Comparison of ENCODE assay signal across 8 mouse cellular contexts in the genomic region with DNA sequence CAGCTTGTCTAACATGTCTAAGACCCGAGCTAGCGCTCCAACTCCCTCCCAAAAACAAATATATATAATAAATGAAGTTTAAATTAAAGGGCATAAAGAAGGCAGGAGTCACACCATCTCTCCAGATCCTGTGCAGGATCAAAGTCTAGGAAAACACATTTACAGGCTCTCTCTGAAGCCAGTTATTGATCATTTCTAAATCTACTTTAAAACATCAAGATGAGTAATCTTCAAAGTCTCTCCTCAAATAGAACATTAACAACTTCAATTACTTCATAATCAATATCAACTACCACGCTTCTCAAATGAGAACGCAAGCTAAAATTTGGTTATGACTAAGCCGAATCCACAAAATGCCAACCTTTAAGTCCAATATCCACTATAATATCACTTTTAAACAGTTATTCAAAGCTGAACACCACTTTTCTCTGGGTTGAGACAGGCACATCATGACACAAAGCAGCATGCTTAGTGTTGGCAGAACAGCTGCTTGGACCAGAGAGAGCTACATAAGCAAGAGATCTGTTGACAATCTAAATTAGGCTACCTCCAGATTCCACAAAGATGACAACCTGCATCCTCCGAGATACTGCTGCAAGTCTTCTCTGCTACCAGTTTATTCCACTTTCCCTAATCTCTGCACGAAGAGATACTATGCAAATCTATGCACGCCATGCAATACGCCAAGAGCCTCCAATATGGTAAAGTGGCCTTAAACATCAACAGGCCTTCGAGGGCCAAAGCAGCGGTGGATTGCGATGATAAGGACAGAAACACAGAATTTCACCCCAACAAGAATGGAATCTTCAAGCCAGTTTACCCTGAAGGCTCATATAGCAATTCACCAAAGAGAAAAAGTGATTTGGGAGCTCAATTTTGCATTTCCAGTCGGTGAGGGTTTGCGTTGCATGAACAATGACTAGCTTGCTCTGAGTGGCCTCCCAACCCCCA. TPM values are rescaled to one million over a fixed set of nuclear protein-coding genes. Genes with fewer than 3 reads are reported as not detected.
DNase-seq lines count a peak whose midpoint lies in the region; ATAC-seq and TF ChIP-seq lines count a peak whose summit lies in the region.

No protein-coding gene starts in this region.

- intact Hi-C loops in left cerebral cortex, postnatal 36 days (cut with DNase I), result loop anchor here (5.0 kb wide), 1 partner anchor 39 kb away; no protein-coding TSS in a partner anchor

- ATAC-seq in embryonic facial prominence, embryonic 12.5 days (ENCODE audit: insufficient number of reproducible peaks, insufficient read depth, low FRiP score, low TSS enrichment), result no peak
- no peak for ATAC-seq in hindbrain, postnatal 0 days
- ATAC-seq in neural tube, embryonic 12.5 days (ENCODE audit: low FRiP score, low read depth), result no peak
- ATAC-seq in megakaryocyte progenitor cell, adult 5-6 weeks (replicated peaks; ENCODE audit: poor library complexity), result no peak

- H3K9ac ChIP-seq in embryonic facial prominence, embryonic 12.5 days, result peak overlapping the region; percentile 97
- peak overlapping the region; percentile 99 for H3K9ac ChIP-seq in hindbrain, postnatal 0 days (replicated peaks; ENCODE audit: low read length)
- peak overlapping the region; percentile 100 for H3K9ac ChIP-seq in neural tube, embryonic 12.5 days

- no peak for TF ChIP-seq CTCF in hindbrain, postnatal 0 days (IDR thresholded peaks at IDR 0.05; ENCODE audit: low read depth)

- no peaks in the 10 kb centered on the region for H3K36me3 ChIP-seq in embryonic facial prominence, embryonic 12.5 days
- H3K36me3 ChIP-seq in hindbrain, postnatal 0 days (ENCODE audit: insufficient read depth, low read length), result no peaks in the 10 kb centered on the region
- H3K36me3 ChIP-seq in neural tube, embryonic 12.5 days, result no peaks in the 10 kb centered on the region

- no peaks in the 10 kb centered on the region for H3K9me3 ChIP-seq in embryonic facial prominence, embryonic 12.5 days
- no peaks in the 10 kb centered on the region for H3K9me3 ChIP-seq in hindbrain, postnatal 0 days (ENCODE audit: low read length)
- H3K9me3 ChIP-seq in neural tube, embryonic 12.5 days, result no peaks in the 10 kb centered on the region

- WGBS in embryonic facial prominence, embryonic 12.5 days, result 41% methylated on average over 14 of the region's 14 CpGs
- WGBS in hindbrain, postnatal 0 days, result 24% methylated on average over 14 of the region's 14 CpGs
- 38% methylated on average over 14 of the region's 14 CpGs for WGBS in neural tube, embryonic 12.5 days

- no peaks in the 10 kb centered on the region for H3K27me3 ChIP-seq in embryonic facial prominence, embryonic 12.5 days
- H3K27me3 ChIP-seq in hindbrain, postnatal 0 days (ENCODE audit: insufficient read depth, low read length), result no peaks in the 10 kb centered on the region
- no peaks in the 10 kb centered on the region for H3K27me3 ChIP-seq in neural tube, embryonic 12.5 days (replicated peaks)

- H3K4me2 ChIP-seq in embryonic facial prominence, embryonic 12.5 days (replicated peaks), result peak overlapping the region; percentile 56
- H3K4me2 ChIP-seq in hindbrain, postnatal 0 days (ENCODE audit: low read depth, low read length), result peak overlapping the region; percentile 80
- H3K4me2 ChIP-seq in neural tube, embryonic 12.5 days (replicated peaks), result peak overlapping the region; percentile 87

- H3K27ac ChIP-seq in embryonic facial prominence, embryonic 12.5 days, result peak overlapping the region; percentile 95
- peak overlapping the region; percentile 99 for H3K27ac ChIP-seq in hindbrain, postnatal 0 days
- H3K27ac ChIP-seq in neural tube, embryonic 12.5 days, result peak overlapping the region; percentile 98

- H3K4me1 ChIP-seq in embryonic facial prominence, embryonic 12.5 days, result peaks cover 32% of the 10 kb centered on the region
- H3K4me1 ChIP-seq in hindbrain, postnatal 0 days (ENCODE audit: insufficient read depth, low read length), result peaks cover 31% of the 10 kb centered on the region
- peaks cover 52% of the 10 kb centered on the region for H3K4me1 ChIP-seq in neural tube, embryonic 12.5 days

- H3K4me3 ChIP-seq in embryonic facial prominence, embryonic 12.5 days, result peak overlapping the region; percentile 95
- H3K4me3 ChIP-seq in hindbrain, postnatal 0 days (ENCODE audit: low read length), result peak overlapping the region; percentile 96
- peak overlapping the region; percentile 100 for H3K4me3 ChIP-seq in neural tube, embryonic 12.5 days

- peak; percentile 28 to 58 for DNase-seq in left cerebral cortex, postnatal 36 days (ENCODE audit: low spot score in 2 of 2)
- no peak for DNase-seq in left cerebral cortex, adult 9 months (ENCODE audit: low spot score in 2 of 2)
- DNase-seq in hindbrain, postnatal 0 days (ENCODE audit: low spot score), result no peak
- DNase-seq in layer of hippocampus, adult 8-10 months (ENCODE audit: low spot score in 2 of 2), result no peak
- DNase-seq in spleen, postnatal 4 days (ENCODE audit: low spot score in 2 of 2), result no peak

RNA-seq across cellular contexts. Expression of a gene that starts 1.5 kb away (rescaled TPM):
- total RNA-seq in left cerebral cortex, postnatal 36 days (2021), result 100 to 1,000 TPM; 448 to 452 TPM
- 56.1 and 61.5 TPM in 2 replicates for polyA plus RNA-seq in embryonic facial prominence, embryonic 12.5 days (2016; fragmentation: Nextera tagmentation; extraction: Ambion mirVana)
- total RNA-seq in hindbrain, postnatal 0 days (2014; rRNA removed), result 322 and 420 TPM in 2 replicates
- polyA plus RNA-seq in hindbrain, postnatal 0 days (2015; fragmentation: Nextera tagmentation; extraction: Ambion mirVana), result 210 and 213 TPM in 2 replicates
- 111 and 136 TPM in 2 replicates for polyA plus RNA-seq in neural tube, embryonic 12.5 days (2016; fragmentation: Nextera tagmentation; extraction: Ambion mirVana)
- total RNA-seq in layer of hippocampus, adult 8-10 months (2022), result 100 to 1,000 TPM; 401 to 453 (median 422) TPM
- total RNA-seq in megakaryocyte progenitor cell, adult 5-6 weeks (2015), result 18.6 and 21.5 TPM in 2 replicates
- 25.9 and 28.4 TPM in 2 replicates for total RNA-seq in megakaryocyte progenitor cell, adult 5-6 weeks (2017)

Comparison
In these comparisons a context has a peak if more than half of its experiments do, and no peak if none do; other contexts are left out.
1. DNase-seq: peak in left cerebral cortex, postnatal 36 days (2 of 2); none in left cerebral cortex, adult 9 months (0 of 2), hindbrain, postnatal 0 days (single experiment), layer of hippocampus, adult 8-10 months (0 of 2) and spleen, postnatal 4 days (0 of 2).
2. RNA of a gene that starts 1.5 kb away (total RNA-seq): 448 to 452 TPM in left cerebral cortex, postnatal 36 days, 401 to 453 TPM in layer of hippocampus, adult 8-10 months and 322 to 420 TPM in hindbrain, postnatal 0 days; 18.6 to 28.4 TPM in megakaryocyte progenitor cell, adult 5-6 weeks; every median in the first group is over 10 times any median in the second.
3. Peak in every context shown above with its lines, with median percentiles within 50 percentile points of each other: H3K27ac ChIP-seq, H3K4me2 ChIP-seq, H3K4me3 ChIP-seq and H3K9ac ChIP-seq.